Comparison of ENCODE assay signal across 21 mouse cellular contexts in the genomic region with DNA sequence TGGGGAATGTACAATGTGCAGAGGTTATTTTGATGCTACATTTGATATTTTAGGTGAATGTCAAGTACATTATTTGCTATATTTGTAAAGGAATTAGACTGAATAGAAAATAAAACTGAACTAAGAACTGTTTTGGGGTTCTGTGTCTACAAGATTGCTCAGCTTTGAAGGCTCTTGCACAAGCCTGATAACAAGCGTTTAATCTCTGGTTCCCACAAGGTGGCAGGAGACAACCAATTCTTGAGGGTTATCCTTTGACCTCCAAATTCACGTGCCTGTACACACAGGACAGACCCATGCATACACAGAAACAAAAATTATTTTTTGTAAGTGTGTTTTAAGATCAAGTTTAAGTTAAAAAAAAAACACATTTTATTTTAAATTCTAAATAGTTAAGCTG. TPM values are rescaled to one million over a fixed set of nuclear protein-coding genes. Genes with fewer than 3 reads are reported as not detected.
DNase-seq lines count a peak whose midpoint lies in the region; ATAC-seq and TF ChIP-seq lines count a peak whose summit lies in the region.
"Had no signal": no experiment of that assay in that cellular context is flagged by ENCODE, and none has a peak within 500 bp of the region (broad histone marks: within the 10 kb centered on the region; RNA-seq: fewer than 3 reads in every experiment).

No protein-coding gene starts in this region.

- DNase-seq in heart, adult 11 months = peak; percentile 23
- peak; percentile 9 for DNase-seq in midbrain, embryonic 14.5 days
- peak; percentile 43 to 57 (median 54) for DNase-seq in liver, embryonic 14.5 days (ENCODE audit: low read depth in 3 of 3, low spot score in 3 of 3)
- no peak for DNase-seq in adrenal gland, postnatal 25 days
- DNase-seq in ovary, postnatal 14 days (ENCODE audit: low spot score) = no peak
- DNase-seq: adrenal gland, postnatal 14 days; cerebellum, adult 9-11 months; gastrocnemius, postnatal 36 days; heart, postnatal 36 days; kidney, adult 2 months; thymus, adult 18-20 months had no signal

- H3K4me1 ChIP-seq in heart, embryonic 11.5 days (ENCODE audit: control insufficient read depth, insufficient read depth, low read length) = no peaks in the 10 kb centered on the region
- no peaks in the 10 kb centered on the region for H3K4me1 ChIP-seq in midbrain, embryonic 14.5 days (ENCODE audit: control insufficient read depth, insufficient read depth, low read length)
- H3K4me1 ChIP-seq in midbrain, embryonic 15.5 days = no peaks in the 10 kb centered on the region
- 0 out of 4 replicates have a peak, but pooled peaks cover 0 to 2% of the 10 kb centered on the region in 2 experiments for H3K4me1 ChIP-seq in liver, embryonic 14.5 days (replicated peaks; ENCODE audit: control insufficient read depth in 2 of 2, insufficient read depth in 2 of 2, low read length in 1 of 2)
- H3K4me1 ChIP-seq: heart, embryonic 12.5 days; midbrain, embryonic 13.5 days had no signal

- no peak overlapping the region for H3K9ac ChIP-seq in heart, embryonic 11.5 days (ENCODE audit: low read depth, low read length)
- no peak overlapping the region for H3K9ac ChIP-seq in midbrain, embryonic 14.5 days (replicated peaks; ENCODE audit: low read length)
- no peak overlapping the region for H3K9ac ChIP-seq in midbrain, embryonic 15.5 days
- H3K9ac ChIP-seq in liver, embryonic 14.5 days (replicated peaks) = no peak overlapping the region
- H3K9ac ChIP-seq: heart, embryonic 12.5 days; hindbrain, embryonic 15.5 days; midbrain, embryonic 13.5 days had no signal

- peak; percentile 19; the same call in 1 of the 2 replicates for TF ChIP-seq CTCF in liver, embryonic 14.5 days (IDR thresholded peaks at IDR 0.05; ENCODE audit: low read depth)

- no peaks in the 10 kb centered on the region for H3K9me3 ChIP-seq in heart, embryonic 11.5 days (replicated peaks; ENCODE audit: control insufficient read depth, low read length)
- no peaks in the 10 kb centered on the region for H3K9me3 ChIP-seq in midbrain, embryonic 14.5 days (ENCODE audit: control insufficient read depth, low read length)
- no peaks in the 10 kb centered on the region for H3K9me3 ChIP-seq in midbrain, embryonic 15.5 days
- no peaks in the 10 kb centered on the region for H3K9me3 ChIP-seq in liver, embryonic 14.5 days (ENCODE audit: control insufficient read depth, low read length)
- H3K9me3 ChIP-seq: heart, embryonic 12.5 days; hindbrain, embryonic 15.5 days; midbrain, embryonic 13.5 days had no signal

- no peak overlapping the region for H3K4me3 ChIP-seq in heart, embryonic 11.5 days (ENCODE audit: low read depth, low read length)
- no peak overlapping the region for H3K4me3 ChIP-seq in midbrain, embryonic 14.5 days (replicated peaks; ENCODE audit: low read depth, low read length)
- H3K4me3 ChIP-seq in midbrain, embryonic 15.5 days = no peak overlapping the region
- H3K4me3 ChIP-seq in liver, embryonic 14.5 days (ENCODE audit: insufficient read depth in 1 of 2, low read depth in 2 of 2, low read length in 2 of 2) = no peak overlapping the region
- H3K4me3 ChIP-seq: heart, embryonic 12.5 days; hindbrain, embryonic 15.5 days; midbrain, embryonic 13.5 days had no signal

- ATAC-seq in heart, embryonic 11.5 days (replicated peaks; ENCODE audit: insufficient number of reproducible peaks, low FRiP score, low TSS enrichment) = no peak
- ATAC-seq in midbrain, embryonic 14.5 days (ENCODE audit: low FRiP score, low TSS enrichment) = no peak
- no peak for ATAC-seq in midbrain, embryonic 15.5 days (replicated peaks)
- ATAC-seq in liver, embryonic 14.5 days (ENCODE audit: insufficient read depth) = peak; percentile 85
- no peak for ATAC-seq in granulocyte monocyte progenitor cell, adult 5-6 weeks (replicated peaks; ENCODE audit: poor library complexity, severe bottlenecking)
- ATAC-seq: forebrain, embryonic 14.5 days; midbrain, embryonic 13.5 days had no signal

- no peak overlapping the region for H3K4me2 ChIP-seq in heart, embryonic 11.5 days
- H3K4me2 ChIP-seq in midbrain, embryonic 14.5 days (ENCODE audit: low read length) = no peak overlapping the region
- H3K4me2 ChIP-seq in midbrain, embryonic 15.5 days = no peak overlapping the region
- H3K4me2 ChIP-seq in liver, embryonic 14.5 days (ENCODE audit: low read depth) = no peak overlapping the region
- H3K4me2 ChIP-seq: heart, embryonic 12.5 days; hindbrain, embryonic 15.5 days; midbrain, embryonic 13.5 days had no signal

- no peaks in the 10 kb centered on the region for H3K27me3 ChIP-seq in heart, embryonic 11.5 days (ENCODE audit: control insufficient read depth, insufficient read depth, low read length)
- no peaks in the 10 kb centered on the region for H3K27me3 ChIP-seq in midbrain, embryonic 14.5 days (ENCODE audit: control insufficient read depth, insufficient read depth, low read length)
- no peaks in the 10 kb centered on the region for H3K27me3 ChIP-seq in midbrain, embryonic 15.5 days (replicated peaks)
- no peaks in the 10 kb centered on the region for H3K27me3 ChIP-seq in liver, embryonic 14.5 days (ENCODE audit: control insufficient read depth, insufficient read depth, low read length)
- H3K27me3 ChIP-seq: heart, embryonic 12.5 days; hindbrain, embryonic 15.5 days; midbrain, embryonic 13.5 days had no signal

- TF ChIP-seq EP300 in liver, embryonic 14.5 days (IDR thresholded peaks at IDR 0.05; ENCODE audit: low read depth) = peak; percentile 79

- no peak overlapping the region for H3K27ac ChIP-seq in heart, embryonic 11.5 days (ENCODE audit: low read depth, low read length)
- H3K27ac ChIP-seq in midbrain, embryonic 14.5 days (replicated peaks; ENCODE audit: low read depth, low read length) = no peak overlapping the region
- no peak overlapping the region for H3K27ac ChIP-seq in midbrain, embryonic 15.5 days
- H3K27ac ChIP-seq in liver, embryonic 14.5 days = no peak overlapping the region
- H3K27ac ChIP-seq: hindbrain, embryonic 15.5 days; macrophage; midbrain, embryonic 13.5 days had no signal

- peaks cover 20% of the 10 kb centered on the region for H3K36me3 ChIP-seq in heart, embryonic 11.5 days (ENCODE audit: control insufficient read depth, insufficient read depth, low read length)
- H3K36me3 ChIP-seq in midbrain, embryonic 14.5 days (ENCODE audit: control insufficient read depth, insufficient read depth, low read length) = peaks cover 85% of the 10 kb centered on the region
- peaks cover 36% of the 10 kb centered on the region for H3K36me3 ChIP-seq in midbrain, embryonic 15.5 days (replicated peaks)
- H3K36me3 ChIP-seq in liver, embryonic 14.5 days (replicated peaks; ENCODE audit: control insufficient read depth, insufficient read depth, low read depth) = peaks cover 44% of the 10 kb centered on the region

- 56% methylated on average over 2 of the region's 2 CpGs for WGBS in heart, embryonic 11.5 days (ENCODE audit: insufficient replicate concordance)
- 84% methylated on average over 2 of the region's 2 CpGs for WGBS in midbrain, embryonic 14.5 days
- 67% methylated on average over 2 of the region's 2 CpGs for WGBS in midbrain, embryonic 15.5 days
- WGBS in liver, embryonic 14.5 days (ENCODE audit: insufficient replicate concordance) = 8% methylated on average over 2 of the region's 2 CpGs

RNA-seq across cellular contexts. Expression of a gene that starts 8.1 kb away (rescaled TPM):
- polyA plus RNA-seq in heart, embryonic 11.5 days (2014; fragmentation: Nextera tagmentation; extraction: Ambion mirVana) = 35.3 and 35.8 TPM in 2 replicates
- 58.4 and 74.0 TPM in 2 replicates for polyA plus RNA-seq in midbrain, embryonic 14.5 days (2014; fragmentation: Nextera tagmentation; extraction: Ambion mirVana)
- polyA plus RNA-seq in midbrain, embryonic 15.5 days (2015; fragmentation: Nextera tagmentation; extraction: Ambion mirVana) = 53.3 and 57.4 TPM in 2 replicates
- polyA plus RNA-seq in liver, embryonic 14.5 days (2012; rRNA removed) = 8.2 and 14.5 TPM in 2 replicates
- 15.7 and 18.3 TPM in 2 replicates for polyA plus RNA-seq in liver, embryonic 14.5 days (2014; fragmentation: Nextera tagmentation; extraction: Ambion mirVana)
- total RNA-seq in adrenal gland, postnatal 25 days (2021) = 51.6 and 53.0 TPM in 2 replicates
- 37.5 and 58.0 TPM in 2 replicates for total RNA-seq in granulocyte monocyte progenitor cell, adult 5-6 weeks (2014; fragmentation: Nextera tagmentation)
- 93.9 and 105 TPM in 2 replicates for total RNA-seq in granulocyte monocyte progenitor cell, adult 5-6 weeks (2017)

RNA-seq across cellular contexts. Expression of a gene that starts 41.9 kb away (rescaled TPM):
- 0.27 TPM in 1 of 2 replicates, not detected in the other for polyA plus RNA-seq in heart, embryonic 11.5 days (2014; fragmentation: Nextera tagmentation; extraction: Ambion mirVana)
- 0.25 and 0.63 TPM in 2 replicates for polyA plus RNA-seq in midbrain, embryonic 14.5 days (2014; fragmentation: Nextera tagmentation; extraction: Ambion mirVana)
- polyA plus RNA-seq in midbrain, embryonic 15.5 days (2015; fragmentation: Nextera tagmentation; extraction: Ambion mirVana) = 0.64 and 0.74 TPM in 2 replicates
- not detected in 2 replicates for polyA plus RNA-seq in liver, embryonic 14.5 days (2012; rRNA removed)
- not detected in 2 replicates for polyA plus RNA-seq in liver, embryonic 14.5 days (2014; fragmentation: Nextera tagmentation; extraction: Ambion mirVana)
- total RNA-seq in adrenal gland, postnatal 25 days (2021) = not detected in 2 replicates
- not detected in 2 replicates for total RNA-seq in granulocyte monocyte progenitor cell, adult 5-6 weeks (2014; fragmentation: Nextera tagmentation)
- total RNA-seq in granulocyte monocyte progenitor cell, adult 5-6 weeks (2017) = not detected in 2 replicates
- total RNA-seq: adrenal gland, postnatal 14 days; gastrocnemius, postnatal 36 days; heart, postnatal 36 days; liver, adult 2 months had no signal
- polyA plus RNA-seq: large intestine, adult 2 months; liver, adult 2 months; macrophage had no signal

RNA-seq across cellular contexts. Expression of a gene that starts 42.2 kb away (rescaled TPM):
- 41.8 and 47.8 TPM in 2 replicates for polyA plus RNA-seq in heart, embryonic 11.5 days (2014; fragmentation: Nextera tagmentation; extraction: Ambion mirVana)
- 84.5 and 86.5 TPM in 2 replicates for polyA plus RNA-seq in midbrain, embryonic 14.5 days (2014; fragmentation: Nextera tagmentation; extraction: Ambion mirVana)
- polyA plus RNA-seq in midbrain, embryonic 15.5 days (2015; fragmentation: Nextera tagmentation; extraction: Ambion mirVana) = 107 and 108 TPM in 2 replicates
- polyA plus RNA-seq in liver, embryonic 14.5 days (2012; rRNA removed) = 4.8 and 5.8 TPM in 2 replicates
- polyA plus RNA-seq in liver, embryonic 14.5 days (2014; fragmentation: Nextera tagmentation; extraction: Ambion mirVana) = 6.7 and 9.0 TPM in 2 replicates
- 5.9 and 9.0 TPM in 2 replicates for total RNA-seq in adrenal gland, postnatal 25 days (2021)
- total RNA-seq in granulocyte monocyte progenitor cell, adult 5-6 weeks (2014; fragmentation: Nextera tagmentation) = not detected in 2 replicates
- not detected in 2 replicates for total RNA-seq in granulocyte monocyte progenitor cell, adult 5-6 weeks (2017)
- polyA plus RNA-seq: macrophage had no signal

Comparison
In these comparisons a context has a peak if more than half of its experiments do, and no peak if none do; other contexts are left out.
1. DNase-seq: peak in heart, adult 11 months (single experiment), midbrain, embryonic 14.5 days (single experiment) and liver, embryonic 14.5 days (3 of 3); none in adrenal gland, postnatal 25 days (single experiment) and ovary, postnatal 14 days (single experiment).